Mouse (Mus musculus) kidney, embryonic 14.5 days (tissue): Measurements from ENCODE around the gene Pmm2. TPM values are rescaled to one million over a fixed set of nuclear protein-coding genes. Genes with fewer than 3 reads are reported as not detected.
A peak's percentile ranks its signal among the peaks of the same experiment; 100 is the strongest.

Experiments used
- ATAC-seq: fragments of 200-750 bp; cut with Nextera tagmentation; 2 replicates; pipeline ENCODE4 v1.8.0; 2017; ENCODE audit warnings: moderate number of reproducible peaks, mild to moderate bottlenecking, moderate TSS enrichment, moderate library complexity; ENCODE audit not compliant: low FRiP score, low TSS enrichment
- H3K27ac ChIP-seq: fragments of 300-500 bp; sonication (generic); 2 replicates; pipeline ENCODE4 v1.5.1; 2014; ENCODE audit warnings: low read depth, mild to moderate bottlenecking, low read length, moderate library complexity, mixed read lengths
- H3K27me3 ChIP-seq: fragments of 300-500 bp; sonication (generic); 2 replicates; pipeline ENCODE4 v1.6.1; 2014; ENCODE audit warnings: mild to moderate bottlenecking, low read length; ENCODE audit not compliant: control insufficient read depth, insufficient read depth
- H3K36me3 ChIP-seq: fragments of 300-500 bp; sonication (generic); 2 replicates; pipeline ENCODE4 v1.6.1; 2014; ENCODE audit warnings: low read length, mixed read lengths; ENCODE audit not compliant: control insufficient read depth, insufficient read depth
- H3K4me1 ChIP-seq: fragments of 300-500 bp; sonication (generic); 2 replicates; pipeline ENCODE4 v1.6.1; 2014; ENCODE audit warnings: low read length, mixed read lengths; ENCODE audit not compliant: control insufficient read depth, insufficient read depth
- H3K4me2 ChIP-seq: fragments of 300-500 bp; sonication (generic); replicated peaks from 2 replicates; pipeline ENCODE4 v1.6.1; 2014; ENCODE audit warnings: low read depth, mild to moderate bottlenecking, low read length
- H3K4me3 ChIP-seq: fragments of 300-500 bp; sonication (generic); 2 replicates; pipeline ENCODE4 v1.5.1; 2014; ENCODE audit warnings: mild to moderate bottlenecking, low read length
- H3K9ac ChIP-seq: fragments of 300-500 bp; sonication (generic); 2 replicates; pipeline ENCODE4 v1.6.1; 2014; ENCODE audit warnings: low read depth, mild to moderate bottlenecking, low read length, moderate library complexity
- H3K9me3 ChIP-seq: fragments of 300-500 bp; sonication (generic); 2 replicates; pipeline ENCODE4 v1.6.1; 2016; ENCODE audit warnings: low read length; ENCODE audit not compliant: control insufficient read depth
- WGBS: fragments of 180-500 bp; shearing (Covaris S2); extraction: QIAGEN DNeasy Blood & Tissue Kit; methylation state at CpG from one replicate; pipeline ENCODE4 v1.1.7; 2014; 5-methylcytosine and 5-hydroxymethylcytosine counted together
- polyA plus RNA-seq: library from polyadenylated mRNA; unstranded; fragments of >200 nt; fragmentation: Nextera tagmentation; extraction: Ambion mirVana; gene quantifications from 2 replicates; pipeline ENCODE4 v1.2.1, GENCODE M21; 2014

Gene Pmm2
- polyA plus RNA-seq, 1 experiment from 2014 or later, result 59.4 TPM

DNA sequence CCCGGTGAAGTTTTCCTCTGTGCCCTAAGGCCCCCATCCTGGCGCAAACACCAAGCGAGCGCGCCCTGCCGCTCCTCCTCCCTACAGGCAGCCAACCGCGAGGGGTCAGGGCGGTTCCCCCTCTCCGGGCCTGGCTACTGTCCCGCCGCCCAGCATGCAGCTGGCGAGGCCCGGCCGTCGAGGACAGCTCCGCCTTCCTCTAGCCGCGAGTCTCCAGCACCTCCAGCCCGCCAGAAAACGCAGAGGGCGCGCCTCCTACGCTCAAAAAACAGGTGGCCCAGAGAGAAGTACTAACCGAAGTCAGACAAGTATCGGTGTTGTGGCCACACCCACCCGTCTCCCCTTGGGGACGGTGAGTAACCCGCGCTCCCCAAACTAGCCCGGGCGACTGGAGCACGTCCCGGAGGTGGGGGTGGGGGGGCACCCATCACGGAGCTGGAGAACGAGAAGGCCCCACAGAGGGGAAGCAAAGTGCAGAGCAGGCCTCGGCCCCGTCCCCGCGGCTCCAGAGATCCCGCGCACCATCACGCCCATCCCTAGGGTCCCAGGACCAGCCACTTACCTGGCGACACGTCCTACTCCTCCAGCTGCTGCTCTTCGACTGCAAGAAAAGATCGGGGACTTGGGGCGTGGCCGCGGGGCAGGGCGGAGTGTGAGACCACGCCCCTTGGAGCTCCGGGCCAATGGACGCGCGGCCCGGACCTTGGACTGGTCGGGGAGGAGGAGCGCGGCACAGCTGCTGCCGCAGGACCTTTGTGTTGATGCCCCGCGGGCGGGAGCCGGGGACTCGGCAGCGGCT, 34.3 kb downstream of the Pmm2 start, which contains the start of gene Carhsp1:
Carhsp1 (minus strand) TSS at position 605 of the 799 bp plus-strand sequence.
- H3K4me3 ChIP-seq, result peak within 1 kb of the TSS; percentile 63
- H3K27me3 ChIP-seq, result no peaks in the 10 kb centered on the region
- H3K27ac ChIP-seq, result peak within 1 kb of the TSS; percentile 73
- no peaks in the 10 kb centered on the region for H3K9me3 ChIP-seq
- under 1% methylated on average over 67 of the region's 67 CpGs for WGBS
- H3K9ac ChIP-seq, result peak within 1 kb of the TSS; percentile 59
- peak; percentile 92 for ATAC-seq
- peak within 1 kb of the TSS; percentile 81 for H3K4me2 ChIP-seq
- no peaks in the 10 kb centered on the region; the same call in 1 of the 2 replicates for H3K36me3 ChIP-seq
- H3K4me1 ChIP-seq, result peaks cover 29% of the 10 kb centered on the region

DNA sequence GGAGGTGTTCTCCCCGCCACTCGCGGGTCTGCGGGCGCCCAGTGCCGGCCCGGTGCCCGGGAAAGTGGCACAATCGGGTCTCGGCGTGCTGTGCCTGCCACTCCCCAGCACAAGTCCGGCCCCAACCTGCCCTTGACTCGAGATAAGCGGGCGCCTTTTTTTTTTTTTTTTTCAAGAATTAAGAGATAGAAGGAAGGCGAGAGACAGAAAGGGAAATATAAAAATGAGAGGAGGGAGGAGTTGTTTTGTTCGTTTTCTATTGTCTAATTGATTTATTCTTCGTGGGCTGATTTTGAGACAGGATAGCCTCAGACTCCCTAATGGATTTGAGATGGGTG, 34.8 kb downstream of the Pmm2 start:
- WGBS, result under 1% methylated on average over 18 of the region's 18 CpGs
- Histone ChIP-seq H3K27me3 (no peaks in the 10 kb centered on the region), H3K4me3 (peak overlapping the region; percentile 63), H3K4me1 (peaks cover 28% of the 10 kb centered on the region), H3K9ac (peak overlapping the region; percentile 59; the same call in 1 of the 2 replicates), H3K36me3 (no peaks in the 10 kb centered on the region; the same call in 1 of the 2 replicates), H3K27ac (no peak overlapping the region), H3K9me3 (no peaks in the 10 kb centered on the region), H3K4me2 (peak overlapping the region; percentile 81)
- no peak for ATAC-seq

- H3K4me3 ChIP-seq, result no peak overlapping the region; the same call in 1 of the 2 replicates
- H3K27me3 ChIP-seq, result no peaks in the 10 kb centered on the region
- H3K4me2 ChIP-seq, result no peak overlapping the region
Measured at GRCm38 (mm10) chr16:8672811-8673210, 35.3 kb downstream of the Pmm2 start.

DNA sequence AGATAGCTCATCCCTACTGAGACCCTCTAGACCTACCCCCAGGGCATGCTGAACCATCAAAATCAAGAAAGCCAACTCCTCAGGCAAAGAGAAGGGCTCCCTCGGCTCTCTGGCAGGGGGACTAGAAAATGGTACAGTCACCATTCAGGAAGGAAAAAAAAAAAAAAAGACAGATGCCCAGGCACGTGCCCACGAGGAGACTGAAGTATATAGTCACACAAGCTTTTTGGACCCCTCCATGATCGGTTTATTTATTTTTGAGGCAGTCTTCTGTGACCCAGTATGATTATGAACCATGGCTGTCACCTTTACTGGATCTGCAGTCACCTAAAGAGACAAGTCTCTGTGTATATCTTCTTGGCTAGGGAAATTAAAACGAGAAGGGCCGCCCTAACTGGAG, 35.9 kb downstream of the Pmm2 start:
- WGBS, result 74% methylated on average over 6 of the region's 6 CpGs
- no peaks in the 10 kb centered on the region for H3K27me3 ChIP-seq
- H3K9ac ChIP-seq, result no peak overlapping the region
- no peaks in the 10 kb centered on the region; the same call in 1 of the 2 replicates for H3K36me3 ChIP-seq
- H3K4me3 ChIP-seq, result no peak overlapping the region
- peaks cover 20% of the 10 kb centered on the region for H3K4me1 ChIP-seq
- no peak overlapping the region for H3K27ac ChIP-seq
- no peak for ATAC-seq
- H3K9me3 ChIP-seq, result no peaks in the 10 kb centered on the region
- no peak overlapping the region for H3K4me2 ChIP-seq

More at GRCm38 (mm10) chr16:8672811-8673210, 35.3 kb downstream of the Pmm2 start:
- ATAC-seq, result no peak
- H3K27ac ChIP-seq, result no peak overlapping the region
- H3K9me3 ChIP-seq, result no peaks in the 10 kb centered on the region
- no peak overlapping the region for H3K9ac ChIP-seq
- H3K36me3 ChIP-seq, result no peaks in the 10 kb centered on the region; the same call in 1 of the 2 replicates
- peaks cover 23% of the 10 kb centered on the region for H3K4me1 ChIP-seq

GRCm38 (mm10) chr16:8674165-8674564, 36.7 kb downstream of the Pmm2 start:
- Histone ChIP-seq H3K4me3 (no peak overlapping the region), H3K4me2 (no peak overlapping the region), H3K9ac (no peak overlapping the region), H3K27me3 (no peaks in the 10 kb centered on the region), H3K36me3 (no peaks in the 10 kb centered on the region), H3K4me1 (peaks cover 20% of the 10 kb centered on the region), H3K9me3 (no peaks in the 10 kb centered on the region), H3K27ac (no peak overlapping the region)
- WGBS, result 4% methylated on average over 8 of the region's 8 CpGs
- ATAC-seq, result no peak

DNA sequence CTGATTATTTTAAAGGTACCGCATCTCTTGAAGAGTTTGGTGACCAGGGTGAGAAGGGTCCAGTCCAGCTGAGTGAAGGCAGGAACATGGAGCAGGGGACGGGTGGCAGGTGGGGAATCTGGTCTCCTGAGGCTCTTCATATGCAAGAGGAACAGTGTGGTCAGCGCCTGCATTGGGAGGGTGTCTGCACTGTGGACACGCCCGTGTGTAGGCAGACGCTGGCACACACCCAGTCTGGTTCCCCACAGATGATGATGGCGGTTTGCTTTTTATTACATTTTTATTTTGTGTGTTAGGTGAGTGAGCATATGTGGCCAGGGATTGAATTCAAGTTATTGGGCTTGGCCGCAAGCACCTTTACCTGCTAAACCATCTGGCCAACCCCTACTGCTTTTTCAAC, 38.1 kb downstream of the Pmm2 start:
- Histone ChIP-seq H3K36me3 (no peaks in the 10 kb centered on the region), H3K27ac (no peak overlapping the region), H3K9me3 (no peaks in the 10 kb centered on the region), H3K27me3 (no peaks in the 10 kb centered on the region), H3K9ac (no peak overlapping the region), H3K4me1 (peaks cover 7% of the 10 kb centered on the region; the same call in 1 of the 2 replicates), H3K4me3 (no peak overlapping the region), H3K4me2 (no peak overlapping the region)
- no peak for ATAC-seq
- WGBS, result 84% methylated on average over 8 of the region's 8 CpGs

GRCm38 (mm10) chr16:8676228-8676627, 38.8 kb downstream of the Pmm2 start:
- no peak for ATAC-seq
- no peak overlapping the region for H3K9ac ChIP-seq
- H3K36me3 ChIP-seq, result no peaks in the 10 kb centered on the region
- H3K4me2 ChIP-seq, result no peak overlapping the region
- H3K9me3 ChIP-seq, result no peaks in the 10 kb centered on the region
- H3K27ac ChIP-seq, result no peak overlapping the region
- no peaks in the 10 kb centered on the region for H3K4me1 ChIP-seq
- H3K4me3 ChIP-seq, result no peak overlapping the region
- WGBS, result 74% methylated on average over 2 of the region's 2 CpGs
- H3K27me3 ChIP-seq, result no peaks in the 10 kb centered on the region

DNA sequence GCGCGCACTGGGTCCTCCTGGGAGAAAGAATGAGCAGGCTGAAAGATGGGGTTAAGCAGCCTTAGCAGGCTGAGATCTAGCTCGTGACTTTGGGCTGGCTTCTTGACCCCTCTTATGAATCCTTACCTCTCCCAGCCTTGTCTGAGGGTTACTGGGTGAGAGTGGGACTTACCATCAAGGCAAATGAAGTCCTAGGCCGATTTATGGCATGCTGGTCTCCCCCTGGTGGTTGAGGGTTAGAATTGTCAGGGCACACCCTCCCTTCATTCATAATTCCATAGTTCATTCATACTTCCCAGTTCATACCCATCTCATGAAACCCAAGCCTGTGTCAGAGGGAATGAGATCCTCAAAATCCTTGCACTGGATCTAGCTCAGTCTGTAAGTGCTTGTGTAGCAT, 39.3 kb downstream of the Pmm2 start:
- Histone ChIP-seq H3K27me3 (no peaks in the 10 kb centered on the region), H3K4me2 (no peak overlapping the region), H3K27ac (no peak overlapping the region), H3K4me1 (no peaks in the 10 kb centered on the region), H3K36me3 (no peaks in the 10 kb centered on the region), H3K9ac (no peak overlapping the region), H3K9me3 (no peaks in the 10 kb centered on the region), H3K4me3 (no peak overlapping the region)
- ATAC-seq, result no peak
- 52% methylated on average over 4 of the region's 4 CpGs for WGBS

- WGBS, result 61% methylated on average over 5 of the region's 5 CpGs
- Histone ChIP-seq H3K9me3 (no peaks in the 10 kb centered on the region), H3K4me2 (no peak overlapping the region), H3K4me1 (no peaks in the 10 kb centered on the region), H3K36me3 (no peaks in the 10 kb centered on the region), H3K9ac (no peak overlapping the region), H3K4me3 (no peak overlapping the region), H3K27ac (no peak overlapping the region), H3K27me3 (no peaks in the 10 kb centered on the region)
- ATAC-seq, result no peak
Measured at GRCm38 (mm10) chr16:8678035-8678434, 40.6 kb downstream of the Pmm2 start.
